Mouse (Mus musculus) liver, embryonic 11.5 days (tissue): ENCODE measurements around the gene Zfp90. TPM values are rescaled to one million over a fixed set of nuclear protein-coding genes. Genes with fewer than 3 reads are reported as not detected.

Experiments
- ATAC-seq: fragments of 200-750 bp; cut with Nextera tagmentation; replicated peaks from 2 replicates; pipeline ENCODE4 v1.8.0; 2017; ENCODE audit warnings: moderate number of reproducible peaks, mild to moderate bottlenecking, moderate TSS enrichment, moderate library complexity; ENCODE audit not compliant: low FRiP score
- DNase-seq: peaks from one replicate; pipeline ENCODE4 v3.0.0-alpha.2; 2017; ENCODE audit warnings: low spot score
- H3K27ac ChIP-seq: fragments of 300-500 bp; sonication (generic); 2 replicates; pipeline ENCODE4 v1.5.1; 2014; ENCODE audit warnings: mild to moderate bottlenecking, low read depth, low read length, control low read depth
- H3K27me3 ChIP-seq: fragments of 300-500 bp; sonication (generic); replicated peaks from 2 replicates; pipeline ENCODE4 v1.6.1; 2014; ENCODE audit warnings: low read length, mixed read lengths; ENCODE audit not compliant: control insufficient read depth, insufficient read depth
- H3K36me3 ChIP-seq: fragments of 300-500 bp; sonication (generic); 2 replicates; pipeline ENCODE4 v1.6.1; 2014; ENCODE audit warnings: mild to moderate bottlenecking, low read length, moderate library complexity, mixed read lengths; ENCODE audit not compliant: control insufficient read depth, insufficient read depth
- H3K4me1 ChIP-seq: fragments of 300-500 bp; sonication (generic); replicated peaks from 2 replicates; pipeline ENCODE4 v1.6.1; 2014; ENCODE audit warnings: low read length, mixed read lengths; ENCODE audit not compliant: control insufficient read depth, insufficient read depth
- H3K4me2 ChIP-seq: fragments of 300-500 bp; sonication (generic); 2 replicates; pipeline ENCODE4 v1.6.1; 2014; ENCODE audit warnings: mild to moderate bottlenecking, control low read depth, moderate library complexity
- H3K4me3 ChIP-seq: fragments of 300-500 bp; sonication (generic); 2 replicates; pipeline ENCODE4 v1.5.1; 2014; ENCODE audit warnings: low read depth, low read length, control low read depth
- H3K9ac ChIP-seq: fragments of 300-500 bp; sonication (generic); 2 replicates; pipeline ENCODE4 v1.6.1; 2014; ENCODE audit warnings: low read depth, low read length, control low read depth
- H3K9me3 ChIP-seq: fragments of 300-500 bp; sonication (generic); 2 replicates; pipeline ENCODE4 v1.6.1; 2016; ENCODE audit warnings: low read length, inconsistent platforms, mixed read lengths; ENCODE audit not compliant: control insufficient read depth
- WGBS: fragments of 180-500 bp; shearing (Covaris S2); extraction: QIAGEN DNeasy Blood & Tissue Kit; methylation state at CpG from one replicate; pipeline ENCODE4 v1.1.7; 2014; 5-methylcytosine and 5-hydroxymethylcytosine counted together
- polyA plus RNA-seq: library from polyadenylated mRNA; unstranded; fragments of >200 nt; fragmentation: Nextera tagmentation; extraction: Ambion mirVana; gene quantifications from 2 replicates; pipeline ENCODE4 v1.2.1, GENCODE M21; 2014

Gene Zfp90
- polyA plus RNA-seq, 1 experiment from 2014 or later, result 9.2 TPM

DNA sequence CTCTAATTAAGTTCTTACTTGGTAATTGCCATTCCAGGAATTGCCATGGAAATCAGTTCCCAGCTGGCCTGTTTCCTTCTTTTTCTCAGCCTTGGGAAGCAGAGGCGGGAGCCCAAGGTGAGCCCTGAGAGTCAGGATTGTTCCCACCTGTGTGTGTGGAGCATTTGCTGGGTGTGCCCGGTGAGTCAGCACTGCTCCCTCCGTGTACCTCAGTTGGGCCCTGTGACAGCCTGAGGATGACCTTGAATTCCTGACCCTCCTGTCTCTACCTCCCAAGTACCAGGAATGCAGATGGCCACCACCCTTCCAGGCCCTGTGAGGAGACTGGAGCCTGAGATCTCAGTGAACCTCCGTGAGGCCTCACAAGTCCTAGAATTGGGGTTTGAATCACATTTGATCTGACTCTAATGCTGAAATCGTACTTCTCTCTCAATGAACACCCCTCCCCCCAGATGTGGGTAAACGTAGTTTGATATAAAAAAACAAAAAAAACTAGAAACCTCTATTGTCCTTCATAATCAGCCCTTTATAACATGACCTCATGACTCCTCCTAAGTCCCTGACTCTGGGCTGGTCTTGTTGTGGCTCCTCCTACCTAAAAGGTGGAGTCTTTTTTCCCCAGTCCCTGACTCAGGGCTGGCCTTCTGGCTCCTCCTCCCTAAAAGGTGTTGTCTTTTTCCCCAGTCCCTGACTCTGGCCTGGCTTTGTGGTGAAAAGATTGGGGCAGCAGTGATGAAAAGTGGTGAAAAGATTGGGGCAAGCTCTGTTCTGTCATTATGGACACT, 36.4 kb downstream of the Zfp90 start:
- Histone ChIP-seq H3K27me3 (no peaks in the 10 kb centered on the region), H3K36me3 (no peaks in the 10 kb centered on the region), H3K9me3 (no peaks in the 10 kb centered on the region), H3K27ac (no peak overlapping the region), H3K4me2 (no peak overlapping the region), H3K4me3 (no peak overlapping the region), H3K9ac (no peak overlapping the region), H3K4me1 (no peaks in the 10 kb centered on the region)
- DNase-seq, result no peak
- whole genome bisulfite sequencing, result 70% methylated on average over 6 of the region's 6 CpGs
- no peak for ATAC-seq

- no peak overlapping the region for H3K4me3 ChIP-seq
- DNase-seq, result no peak
- no peaks in the 10 kb centered on the region for H3K36me3 ChIP-seq
- no peaks in the 10 kb centered on the region for H3K4me1 ChIP-seq
- H3K9ac ChIP-seq, result no peak overlapping the region
- H3K4me2 ChIP-seq, result no peak overlapping the region
- no peaks in the 10 kb centered on the region for H3K9me3 ChIP-seq
- H3K27me3 ChIP-seq, result no peaks in the 10 kb centered on the region
- no peak overlapping the region for H3K27ac ChIP-seq
- 75% methylated on average over 12 of the region's 12 CpGs for WGBS
- no peak for ATAC-seq
Observed at GRCm38 (mm10) chr8:106452701-106453481, 37.8 kb downstream of the Zfp90 start.

GRCm38 (mm10) chr8:106454036-106454435, 38.9 kb downstream of the Zfp90 start:
- DNase-seq (no peak), ATAC-seq (no peak)
- Histone ChIP-seq H3K9ac (no peak overlapping the region), H3K4me2 (no peak overlapping the region), H3K27ac (no peak overlapping the region), H3K4me3 (no peak overlapping the region), H3K9me3 (no peaks in the 10 kb centered on the region), H3K36me3 (no peaks in the 10 kb centered on the region), H3K27me3 (no peaks in the 10 kb centered on the region), H3K4me1 (no peaks in the 10 kb centered on the region)
- WGBS, result 65% methylated on average over 11 of the region's 11 CpGs

GRCm38 (mm10) chr8:106462131-106462530, 47.0 kb downstream of the Zfp90 start:
- DNase-seq, result no peak
- no peaks in the 10 kb centered on the region for H3K9me3 ChIP-seq
- H3K9ac ChIP-seq, result no peak overlapping the region
- WGBS, result 52% methylated on average over 5 of the region's 5 CpGs
- no peaks in the 10 kb centered on the region for H3K4me1 ChIP-seq
- no peak overlapping the region for H3K4me2 ChIP-seq
- no peak overlapping the region for H3K27ac ChIP-seq
- ATAC-seq, result no peak; the same call in 1 of the 2 replicates
- H3K4me3 ChIP-seq, result no peak overlapping the region
- no peaks in the 10 kb centered on the region for H3K36me3 ChIP-seq
- no peaks in the 10 kb centered on the region for H3K27me3 ChIP-seq

DNA sequence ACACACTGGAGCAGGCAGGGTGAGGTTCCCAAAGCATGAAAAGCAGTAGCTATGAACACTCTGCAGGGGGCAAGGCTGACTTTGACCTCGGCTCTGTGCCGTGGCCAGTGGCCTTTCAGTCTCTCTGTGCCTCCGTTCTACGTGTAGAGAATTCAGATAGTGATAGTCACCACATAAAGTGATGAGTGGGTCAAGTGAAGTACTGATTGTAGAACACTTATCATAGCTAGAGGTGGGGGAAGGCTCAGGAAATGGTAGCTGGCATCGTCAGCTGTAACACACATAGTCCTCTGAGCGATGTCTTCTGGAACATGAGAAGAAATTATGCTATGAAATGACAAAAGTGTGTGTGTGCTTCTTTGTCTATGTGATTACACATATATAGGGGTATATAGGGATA, 48.7 kb downstream of the Zfp90 start:
- Histone ChIP-seq H3K9me3 (no peaks in the 10 kb centered on the region), H3K4me1 (no peaks in the 10 kb centered on the region), H3K36me3 (no peaks in the 10 kb centered on the region), H3K4me2 (no peak overlapping the region), H3K27ac (no peak overlapping the region), H3K27me3 (no peaks in the 10 kb centered on the region), H3K4me3 (no peak overlapping the region), H3K9ac (no peak overlapping the region)
- ATAC-seq (no peak), DNase-seq (no peak)
- 71% methylated on average over 6 of the region's 6 CpGs for WGBS

GRCm38 (mm10) chr8:106469485-106469884, 54.4 kb downstream of the Zfp90 start:
- 49% methylated on average over 7 of the region's 7 CpGs for WGBS
- H3K27me3 ChIP-seq, result no peaks in the 10 kb centered on the region
- DNase-seq, result peak; percentile 17
- no peak overlapping the region for H3K4me3 ChIP-seq
- H3K36me3 ChIP-seq, result no peaks in the 10 kb centered on the region
- no peak overlapping the region for H3K27ac ChIP-seq
- H3K4me2 ChIP-seq, result no peak overlapping the region
- no peak overlapping the region for H3K9ac ChIP-seq
- H3K4me1 ChIP-seq, result no peaks in the 10 kb centered on the region
- no peaks in the 10 kb centered on the region for H3K9me3 ChIP-seq
- ATAC-seq, result no peak

DNA sequence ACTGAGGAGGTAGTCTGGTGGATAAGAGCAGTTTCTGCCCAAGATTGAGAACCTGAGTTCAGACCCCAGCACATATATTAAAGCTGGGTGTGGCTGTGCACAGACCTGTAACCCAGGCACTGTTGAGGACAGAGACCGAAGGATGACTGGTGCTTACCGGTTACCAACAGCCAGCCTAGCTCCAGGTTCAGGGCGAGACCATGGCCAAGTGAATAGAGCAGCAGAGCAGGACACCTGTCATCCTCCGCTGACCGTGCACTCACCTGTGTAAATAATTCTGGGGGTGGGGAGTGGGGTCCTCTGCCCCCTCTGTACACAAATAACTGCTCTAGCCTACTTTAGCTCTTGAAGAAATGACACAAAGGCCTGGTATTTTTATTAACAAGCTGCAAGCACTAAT, 58.9 kb downstream of the Zfp90 start:
- no peaks in the 10 kb centered on the region for H3K4me1 ChIP-seq
- no peak overlapping the region for H3K9ac ChIP-seq
- no peaks in the 10 kb centered on the region for H3K9me3 ChIP-seq
- DNase-seq (peak; percentile 12), ATAC-seq (no peak)
- H3K36me3 ChIP-seq, result no peaks in the 10 kb centered on the region
- 82% methylated on average over 5 of the region's 5 CpGs for WGBS
- no peaks in the 10 kb centered on the region for H3K27me3 ChIP-seq
- H3K4me3 ChIP-seq, result no peak overlapping the region
- H3K4me2 ChIP-seq, result no peak overlapping the region
- no peak overlapping the region for H3K27ac ChIP-seq
